Mouse (Mus musculus): Measurements from ENCODE around the gene Pcp2.

Gene Pcp2

GRCm38 (mm10) chr8:3607822-3608221, 17.5 kb downstream of the Pcp2 start:
- Histone ChIP-seq H3K4me3 (replicated peaks; ENCODE audit: low read length) (no peak overlapping the region), H3K4me1 (replicated peaks; ENCODE audit: low read depth, low read length) (peaks cover 75% of the 10 kb centered on the region), H3K9me3 (ENCODE audit: low read length) (no peaks in the 10 kb centered on the region), H3K36me3 (ENCODE audit: insufficient read depth, low read length) (peaks cover 100% of the 10 kb centered on the region), H3K27me3 (ENCODE audit: insufficient read depth, low read length) (no peaks in the 10 kb centered on the region)
- TF ChIP-seq POU5F1 (IDR thresholded peaks at IDR 0.05; ENCODE audit: borderline replicate concordance, low read length) (no peak), NANOG (IDR thresholded peaks at IDR 0.05; ENCODE audit: borderline replicate concordance, low read length) (no peak), CTCF (conservative IDR thresholded peaks at IDR 0.05; ENCODE audit: low read length) (no peak)

GRCm38 (mm10) chr8:3606593-3606992, 18.8 kb downstream of the Pcp2 start:
- Histone ChIP-seq H3K27me3 (ENCODE audit: insufficient read depth, low read length) (no peaks in the 10 kb centered on the region), H3K36me3 (ENCODE audit: insufficient read depth, low read length) (peaks cover 100% of the 10 kb centered on the region), H3K9me3 (ENCODE audit: low read length) (no peaks in the 10 kb centered on the region), H3K4me1 (replicated peaks; ENCODE audit: low read depth, low read length) (peaks cover 73% of the 10 kb centered on the region), H3K4me3 (replicated peaks; ENCODE audit: low read length) (peak overlapping the region; percentile 68)
- TF ChIP-seq POU5F1 (IDR thresholded peaks at IDR 0.05; ENCODE audit: borderline replicate concordance, low read length) (no peak), NANOG (IDR thresholded peaks at IDR 0.05; ENCODE audit: borderline replicate concordance, low read length) (no peak), CTCF (conservative IDR thresholded peaks at IDR 0.05; ENCODE audit: low read length) (no peak)

GRCm38 (mm10) chr8:3603439-3603838, 21.9 kb downstream of the Pcp2 start:
- no peak for TF ChIP-seq CTCF (conservative IDR thresholded peaks at IDR 0.05; ENCODE audit: low read length)
- TF ChIP-seq NANOG (IDR thresholded peaks at IDR 0.05; ENCODE audit: borderline replicate concordance, low read length), result no peak
- TF ChIP-seq POU5F1 (IDR thresholded peaks at IDR 0.05; ENCODE audit: borderline replicate concordance, low read length), result no peak
- Histone ChIP-seq H3K9me3 (ENCODE audit: low read length) (no peaks in the 10 kb centered on the region), H3K36me3 (ENCODE audit: insufficient read depth, low read length) (peaks cover 99% of the 10 kb centered on the region), H3K4me3 (replicated peaks; ENCODE audit: low read length) (no peak overlapping the region), H3K4me1 (replicated peaks; ENCODE audit: low read depth, low read length) (peaks cover 66% of the 10 kb centered on the region), H3K27me3 (ENCODE audit: insufficient read depth, low read length) (no peaks in the 10 kb centered on the region)

GRCm38 (mm10) chr8:3600401-3600800, 24.9 kb downstream of the Pcp2 start:
- no peaks in the 10 kb centered on the region for H3K9me3 ChIP-seq (ENCODE audit: low read length)
- TF ChIP-seq POU5F1 (IDR thresholded peaks at IDR 0.05; ENCODE audit: borderline replicate concordance, low read length) (no peak), CTCF (conservative IDR thresholded peaks at IDR 0.05; ENCODE audit: low read length) (no peak), NANOG (IDR thresholded peaks at IDR 0.05; ENCODE audit: borderline replicate concordance, low read length) (no peak)
- no peaks in the 10 kb centered on the region for H3K27me3 ChIP-seq (ENCODE audit: insufficient read depth, low read length)
- peaks cover 76% of the 10 kb centered on the region for H3K36me3 ChIP-seq (ENCODE audit: insufficient read depth, low read length)
- peaks cover 67% of the 10 kb centered on the region for H3K4me1 ChIP-seq (replicated peaks; ENCODE audit: low read depth, low read length)
- H3K4me3 ChIP-seq (replicated peaks; ENCODE audit: low read length), result peak overlapping the region; percentile 76; the same call in 1 of the 2 replicates

- no peaks in the 10 kb centered on the region for H3K27me3 ChIP-seq (ENCODE audit: insufficient read depth, low read length)
- peaks cover 68% of the 10 kb centered on the region for H3K4me1 ChIP-seq (replicated peaks; ENCODE audit: low read depth, low read length)
- no peaks in the 10 kb centered on the region for H3K9me3 ChIP-seq (ENCODE audit: low read length)
- peaks cover 64% of the 10 kb centered on the region for H3K36me3 ChIP-seq (ENCODE audit: insufficient read depth, low read length)
- H3K4me3 ChIP-seq (replicated peaks; ENCODE audit: low read length), result peak overlapping the region; percentile 76
- TF ChIP-seq NANOG (IDR thresholded peaks at IDR 0.05; ENCODE audit: borderline replicate concordance, low read length), result no peak
- no peak for TF ChIP-seq CTCF (conservative IDR thresholded peaks at IDR 0.05; ENCODE audit: low read length)
- no peak for TF ChIP-seq POU5F1 (IDR thresholded peaks at IDR 0.05; ENCODE audit: borderline replicate concordance, low read length)
Measured at GRCm38 (mm10) chr8:3599219-3599618, 26.1 kb downstream of the Pcp2 start.

- H3K9me3 ChIP-seq (ENCODE audit: low read length), result no peaks in the 10 kb centered on the region
- H3K4me3 ChIP-seq (replicated peaks; ENCODE audit: low read length), result peak overlapping the region; percentile 76
- peaks cover 52% of the 10 kb centered on the region for H3K36me3 ChIP-seq (ENCODE audit: insufficient read depth, low read length)
- H3K27me3 ChIP-seq (ENCODE audit: insufficient read depth, low read length), result no peaks in the 10 kb centered on the region
- peaks cover 67% of the 10 kb centered on the region for H3K4me1 ChIP-seq (replicated peaks; ENCODE audit: low read depth, low read length)
- TF ChIP-seq POU5F1 (IDR thresholded peaks at IDR 0.05; ENCODE audit: borderline replicate concordance, low read length) (no peak), NANOG (IDR thresholded peaks at IDR 0.05; ENCODE audit: borderline replicate concordance, low read length) (no peak), CTCF (conservative IDR thresholded peaks at IDR 0.05; ENCODE audit: low read length) (no peak)
Measured at GRCm38 (mm10) chr8:3598054-3598453, 27.3 kb downstream of the Pcp2 start.

GRCm38 (mm10) chr8:3594466-3594865, 30.9 kb downstream of the Pcp2 start:
- H3K4me3 ChIP-seq (replicated peaks; ENCODE audit: low read length), result no peak overlapping the region
- peaks cover 18% of the 10 kb centered on the region for H3K36me3 ChIP-seq (ENCODE audit: insufficient read depth, low read length)
- TF ChIP-seq CTCF (conservative IDR thresholded peaks at IDR 0.05; ENCODE audit: low read length) (no peak), NANOG (IDR thresholded peaks at IDR 0.05; ENCODE audit: borderline replicate concordance, low read length) (no peak), POU5F1 (IDR thresholded peaks at IDR 0.05; ENCODE audit: borderline replicate concordance, low read length) (no peak)
- no peaks in the 10 kb centered on the region for H3K9me3 ChIP-seq (ENCODE audit: low read length)
- no peaks in the 10 kb centered on the region for H3K27me3 ChIP-seq (ENCODE audit: insufficient read depth, low read length)
- H3K4me1 ChIP-seq (replicated peaks; ENCODE audit: low read depth, low read length), result peaks cover 66% of the 10 kb centered on the region

- peaks cover 8% of the 10 kb centered on the region for H3K36me3 ChIP-seq (ENCODE audit: insufficient read depth, low read length)
- H3K9me3 ChIP-seq (ENCODE audit: low read length), result no peaks in the 10 kb centered on the region
- TF ChIP-seq POU5F1 (IDR thresholded peaks at IDR 0.05; ENCODE audit: borderline replicate concordance, low read length), result no peak
- TF ChIP-seq NANOG (IDR thresholded peaks at IDR 0.05; ENCODE audit: borderline replicate concordance, low read length), result no peak
- no peak for TF ChIP-seq CTCF (conservative IDR thresholded peaks at IDR 0.05; ENCODE audit: low read length)
- peaks cover 59% of the 10 kb centered on the region for H3K4me1 ChIP-seq (replicated peaks; ENCODE audit: low read depth, low read length)
- no peak overlapping the region for H3K4me3 ChIP-seq (replicated peaks; ENCODE audit: low read length)
- H3K27me3 ChIP-seq (ENCODE audit: insufficient read depth, low read length), result no peaks in the 10 kb centered on the region
Measured at GRCm38 (mm10) chr8:3593470-3593869, 31.9 kb downstream of the Pcp2 start.

GRCm38 (mm10) chr8:3588258-3588633, 37.1 kb downstream of the Pcp2 start:
- no peaks in the 10 kb centered on the region for H3K36me3 ChIP-seq (ENCODE audit: insufficient read depth, low read length)
- H3K27me3 ChIP-seq (ENCODE audit: insufficient read depth, low read length), result no peaks in the 10 kb centered on the region
- H3K9me3 ChIP-seq (ENCODE audit: low read length), result no peaks in the 10 kb centered on the region
- H3K4me1 ChIP-seq (replicated peaks; ENCODE audit: low read depth, low read length), result peaks cover 25% of the 10 kb centered on the region
- no peak for TF ChIP-seq POU5F1 (IDR thresholded peaks at IDR 0.05; ENCODE audit: borderline replicate concordance, low read length)
- no peak for TF ChIP-seq NANOG (IDR thresholded peaks at IDR 0.05; ENCODE audit: borderline replicate concordance, low read length)
- no peak for TF ChIP-seq CTCF (conservative IDR thresholded peaks at IDR 0.05; ENCODE audit: low read length)
- peak overlapping the region; percentile 92 for H3K4me3 ChIP-seq (replicated peaks; ENCODE audit: low read length)

All from E14TG2a.4 (cell line).